Mouse (Mus musculus): ENCODE results near the gene Zfp53. TPM values are rescaled to one million over a fixed set of nuclear protein-coding genes. Genes with fewer than 3 reads are reported as not detected.

Gene Zfp53
- total RNA-seq (2014; rRNA removed) (1.5 and 5.4 TPM in 2 replicates), polyA plus RNA-seq (2015; fragmentation: Nextera tagmentation; extraction: Ambion mirVana) (8.9 and 10.5 TPM in 2 replicates)

DNA sequence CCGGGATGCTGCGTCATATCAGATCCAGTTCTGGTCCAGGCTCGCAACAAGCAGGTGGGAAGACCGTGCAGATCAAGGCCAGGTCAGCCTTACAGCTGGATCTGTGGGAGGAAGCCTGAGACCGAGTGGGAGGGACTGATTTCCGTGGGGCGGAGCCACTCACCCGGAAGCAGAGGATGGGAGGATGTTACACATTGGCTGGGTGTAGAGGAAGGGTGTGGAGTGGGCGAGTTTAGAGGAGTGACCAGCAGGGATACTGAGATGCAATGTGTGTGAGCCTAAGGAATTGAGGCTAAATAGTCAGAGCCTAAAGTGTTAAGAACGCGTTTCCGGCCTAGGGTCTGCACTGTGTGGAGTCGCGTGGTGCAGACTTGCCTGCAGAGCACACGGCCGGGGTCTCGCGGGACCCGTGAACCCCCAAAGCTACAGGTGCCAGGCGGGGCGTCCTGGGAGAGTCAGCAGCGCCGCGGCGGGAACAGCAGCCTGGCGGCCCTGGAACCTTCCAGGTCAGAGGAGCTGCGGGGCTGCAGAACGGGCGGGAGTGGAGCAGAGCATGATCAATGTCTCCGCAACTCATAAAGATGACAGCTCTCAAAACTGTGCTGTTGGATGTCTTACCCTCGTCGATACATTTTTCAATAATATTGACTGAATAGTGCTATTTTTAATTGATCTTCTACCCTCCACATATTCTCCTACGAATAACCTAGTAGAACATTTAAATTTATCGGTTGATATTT, at the start of gene Zfp53:
TSS of gene Zfp53 (plus strand) at position 239 of the 740 bp plus-strand sequence.
- Histone ChIP-seq H3K27ac (ENCODE audit: low read depth, low read length) (peak within 1 kb of the TSS; percentile 75), H3K4me3 (ENCODE audit: low read depth, low read length) (peak within 1 kb of the TSS; percentile 71), H3K4me1 (ENCODE audit: insufficient read depth, low read length) (no peaks in the 10 kb centered on the region), H3K27me3 (ENCODE audit: insufficient read depth, low read length) (no peaks in the 10 kb centered on the region), H3K36me3 (ENCODE audit: insufficient read depth, low read length) (no peaks in the 10 kb centered on the region), H3K4me2 (ENCODE audit: low read depth, low read length, poor library complexity, severe bottlenecking) (peak within 1 kb of the TSS; percentile 64), H3K9ac (replicated peaks; ENCODE audit: low read length, poor library complexity, severe bottlenecking) (peak within 1 kb of the TSS; percentile 73), H3K9me3 (ENCODE audit: low read length) (no peaks in the 10 kb centered on the region)
- TF ChIP-seq CTCF (IDR thresholded peaks at IDR 0.05) = no peak; the same call in 1 of the 2 replicates
- ATAC-seq (ENCODE audit: low FRiP score) (peak; percentile 99), DNase-seq (ENCODE audit: low spot score) (peak; percentile 91)
- WGBS = under 1% methylated on average over 34 of the region's 34 CpGs

GRCm38 (mm10) chr17:21449669-21450068, 39.1 kb upstream of the Zfp53 start:
- H3K9ac ChIP-seq (replicated peaks; ENCODE audit: low read length, poor library complexity, severe bottlenecking) = peak overlapping the region; percentile 51; the same call in 1 of the 2 replicates
- 0 out of 2 replicates have a peak, but pooled peaks cover 4% of the 10 kb centered on the region for H3K4me1 ChIP-seq (ENCODE audit: insufficient read depth, low read length)
- peak overlapping the region; percentile 71; the same call in 1 of the 2 replicates for H3K27ac ChIP-seq (ENCODE audit: low read depth, low read length)
- peak; percentile 82 for TF ChIP-seq CTCF (IDR thresholded peaks at IDR 0.05)
- H3K27me3 ChIP-seq (ENCODE audit: insufficient read depth, low read length) = no peaks in the 10 kb centered on the region
- peak overlapping the region; percentile 55 for H3K4me3 ChIP-seq (ENCODE audit: low read depth, low read length)
- under 1% methylated on average over 3 of the region's 3 CpGs for WGBS
- DNase-seq (ENCODE audit: low spot score) (peak; percentile 91), ATAC-seq (ENCODE audit: low FRiP score) (peak; percentile 88)
- peak overlapping the region; percentile 65 for H3K4me2 ChIP-seq (ENCODE audit: low read depth, low read length, poor library complexity, severe bottlenecking)
- no peaks in the 10 kb centered on the region for H3K9me3 ChIP-seq (ENCODE audit: low read length)
- H3K36me3 ChIP-seq (ENCODE audit: insufficient read depth, low read length) = no peaks in the 10 kb centered on the region

DNA sequence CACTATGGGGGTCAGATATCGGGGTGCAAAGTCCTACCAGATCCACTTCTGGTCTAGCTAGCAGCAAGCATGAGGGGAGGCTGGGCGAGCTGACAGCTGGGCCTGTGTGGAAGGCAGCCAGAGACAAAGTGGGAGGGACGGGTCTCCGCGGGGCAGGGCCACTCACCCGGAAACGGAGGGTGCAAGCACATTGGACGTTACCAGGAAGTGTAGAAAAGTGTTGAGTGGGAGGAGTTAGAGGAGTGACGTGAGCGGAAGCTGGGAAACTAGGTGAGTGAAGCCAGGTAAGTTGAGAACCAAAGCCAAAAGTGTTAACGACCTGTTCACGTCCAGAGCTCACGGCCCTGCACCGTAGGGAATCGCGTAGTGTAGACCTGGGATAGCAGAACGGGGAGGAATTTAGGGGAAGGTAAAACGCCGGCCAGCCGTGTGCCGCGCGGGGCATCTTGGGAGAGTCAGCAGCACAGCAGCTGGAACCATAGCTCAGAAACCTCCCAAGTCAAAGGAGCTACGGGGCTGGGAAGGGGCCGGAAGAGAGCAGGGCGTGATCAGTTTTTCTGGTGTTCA, 38.6 kb upstream of the Zfp53 start, which contains the start of gene Zfp51:
TSS of gene Zfp51 (plus strand) at position 237 of the 567 bp plus-strand sequence.
- Histone ChIP-seq H3K36me3 (ENCODE audit: insufficient read depth, low read length) (no peaks in the 10 kb centered on the region), H3K4me3 (ENCODE audit: low read depth, low read length) (peak within 1 kb of the TSS; percentile 55), H3K4me2 (ENCODE audit: low read depth, low read length, poor library complexity, severe bottlenecking) (peak within 1 kb of the TSS; percentile 65), H3K27me3 (ENCODE audit: insufficient read depth, low read length) (no peaks in the 10 kb centered on the region), H3K9ac (replicated peaks; ENCODE audit: low read length, poor library complexity, severe bottlenecking) (peak within 1 kb of the TSS; percentile 51), H3K27ac (ENCODE audit: low read depth, low read length) (peak within 1 kb of the TSS; percentile 71), H3K9me3 (ENCODE audit: low read length) (no peaks in the 10 kb centered on the region), H3K4me1 (ENCODE audit: insufficient read depth, low read length) (0 out of 2 replicates have a peak, but pooled peaks cover 4% of the 10 kb centered on the region)
- under 1% methylated on average over 26 of the region's 26 CpGs for WGBS
- peak; percentile 92 for DNase-seq (ENCODE audit: low spot score)
- ATAC-seq (ENCODE audit: low FRiP score) = peak; percentile 99
- no peak for TF ChIP-seq CTCF (IDR thresholded peaks at IDR 0.05)

GRCm38 (mm10) chr17:21463550-21463949, 25.2 kb upstream of the Zfp53 start:
- Histone ChIP-seq H3K4me1 (ENCODE audit: insufficient read depth, low read length) (no peaks in the 10 kb centered on the region), H3K4me3 (ENCODE audit: low read depth, low read length) (no peak overlapping the region), H3K27ac (ENCODE audit: low read depth, low read length) (no peak overlapping the region), H3K9me3 (ENCODE audit: low read length) (no peaks in the 10 kb centered on the region), H3K36me3 (ENCODE audit: insufficient read depth, low read length) (peaks cover 20% of the 10 kb centered on the region), H3K9ac (replicated peaks; ENCODE audit: low read length, poor library complexity, severe bottlenecking) (no peak overlapping the region), H3K4me2 (ENCODE audit: low read depth, low read length, poor library complexity, severe bottlenecking) (no peak overlapping the region), H3K27me3 (ENCODE audit: insufficient read depth, low read length) (no peaks in the 10 kb centered on the region)
- DNase-seq (ENCODE audit: low spot score) (no peak), ATAC-seq (ENCODE audit: low FRiP score) (no peak)
- WGBS = 72% methylated on average over 5 of the region's 5 CpGs
- no peak for TF ChIP-seq CTCF (IDR thresholded peaks at IDR 0.05)

GRCm38 (mm10) chr17:21472032-21472652, 16.7 kb upstream of the Zfp53 start:
- H3K36me3 ChIP-seq (ENCODE audit: insufficient read depth, low read length) = no peaks in the 10 kb centered on the region
- DNase-seq (ENCODE audit: low spot score) = no peak
- WGBS = 71% methylated on average over 3 of the region's 3 CpGs
- ATAC-seq (ENCODE audit: low FRiP score) = no peak
- H3K4me2 ChIP-seq (ENCODE audit: low read depth, low read length, poor library complexity, severe bottlenecking) = no peak overlapping the region
- H3K27me3 ChIP-seq (ENCODE audit: insufficient read depth, low read length) = no peaks in the 10 kb centered on the region
- H3K9ac ChIP-seq (replicated peaks; ENCODE audit: low read length, poor library complexity, severe bottlenecking) = no peak overlapping the region
- H3K9me3 ChIP-seq (ENCODE audit: low read length) = no peaks in the 10 kb centered on the region
- no peak for TF ChIP-seq CTCF (IDR thresholded peaks at IDR 0.05)
- H3K27ac ChIP-seq (ENCODE audit: low read depth, low read length) = no peak overlapping the region
- no peaks in the 10 kb centered on the region for H3K4me1 ChIP-seq (ENCODE audit: insufficient read depth, low read length)
- no peak overlapping the region for H3K4me3 ChIP-seq (ENCODE audit: low read depth, low read length)
